Mouse (Mus musculus): Measurements from ENCODE around the gene Nbas. TPM values are rescaled to one million over a fixed set of nuclear protein-coding genes. Genes with fewer than 3 reads are reported as not detected.

Nbas gene
- polyA plus RNA-seq (2015; fragmentation: Nextera tagmentation; extraction: Ambion mirVana), result 16.9 and 17.2 TPM in 2 replicates

DNA sequence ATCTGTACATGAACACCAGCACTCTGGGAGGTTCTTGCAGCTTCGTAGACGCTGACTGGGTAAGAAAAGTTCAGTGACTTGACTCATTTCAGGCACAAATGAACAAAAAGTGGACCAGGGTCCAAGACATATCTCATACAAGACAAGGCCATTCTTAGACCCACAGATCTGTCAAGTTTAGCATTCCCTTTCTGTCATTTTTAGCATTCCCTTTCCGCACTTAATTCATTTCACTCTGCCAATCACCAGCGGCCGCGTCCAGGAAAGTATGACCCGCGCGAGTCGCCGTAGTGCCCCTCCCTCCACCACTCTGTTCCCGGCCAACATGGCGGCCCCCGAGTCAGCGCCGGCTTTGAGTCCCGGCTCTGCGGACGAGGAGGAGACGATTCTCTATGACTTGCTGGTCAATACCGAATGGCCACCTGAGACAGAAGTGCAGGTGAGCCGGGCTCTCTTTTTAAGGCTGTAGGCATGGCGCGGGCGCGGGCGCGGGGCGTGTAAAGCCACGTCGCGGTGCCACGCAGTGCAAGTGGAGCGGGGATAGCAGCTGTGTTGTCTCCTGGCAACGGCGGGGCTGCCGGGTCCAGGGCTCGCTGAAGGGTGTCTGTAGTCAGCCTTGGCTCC is at the start of gene Nbas:
TSS of gene Nbas (plus strand) at position 308 of the 624 bp plus-strand sequence.
- 3% methylated on average over 38 of the region's 38 CpGs for WGBS
- peak; percentile 90 for ATAC-seq
- no peaks in the 10 kb centered on the region for H3K36me3 ChIP-seq (ENCODE audit: control insufficient read depth, insufficient read depth, low read length)
- H3K4me1 ChIP-seq (ENCODE audit: control insufficient read depth, insufficient read depth, low read length), result peaks cover 3% of the 10 kb centered on the region; the same call in 1 of the 2 replicates
- peak within 1 kb of the TSS; percentile 81 for H3K9ac ChIP-seq (ENCODE audit: low read depth, low read length)
- H3K27me3 ChIP-seq (replicated peaks; ENCODE audit: control insufficient read depth, insufficient read depth, low read length), result no peaks in the 10 kb centered on the region
- peak within 1 kb of the TSS; percentile 55 for H3K4me2 ChIP-seq (ENCODE audit: low read depth, low read length)
- no peak within 1 kb of the TSS for H3K27ac ChIP-seq (ENCODE audit: low read length)
- peak within 1 kb of the TSS; percentile 85 for H3K4me3 ChIP-seq (ENCODE audit: low read length)
- H3K9me3 ChIP-seq (ENCODE audit: control insufficient read depth, low read length), result no peaks in the 10 kb centered on the region

DNA sequence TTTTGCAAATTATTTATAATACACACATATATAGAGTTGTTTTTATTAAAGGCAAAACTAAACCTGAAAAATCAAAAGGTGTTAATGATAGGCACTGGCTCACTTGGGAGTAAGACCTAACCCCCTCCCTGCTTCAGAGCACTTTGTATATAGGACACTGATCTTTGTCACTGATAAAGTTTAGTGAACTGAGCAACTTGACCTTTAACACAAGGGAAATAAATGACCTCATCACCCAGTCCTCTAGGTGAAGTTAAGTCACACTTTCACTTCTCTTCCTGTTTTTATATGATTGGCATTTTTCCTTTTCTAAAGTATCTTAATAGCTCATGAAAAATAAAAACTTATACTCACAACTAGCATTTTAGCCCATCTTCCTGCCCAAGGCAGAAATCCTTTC is 26.5 kb upstream of the Nbas start:
- H3K4me1 ChIP-seq (ENCODE audit: control insufficient read depth, insufficient read depth, low read length), result peaks cover 1% of the 10 kb centered on the region; the same call in 1 of the 2 replicates
- H3K27ac ChIP-seq (ENCODE audit: low read length), result no peak overlapping the region
- H3K27me3 ChIP-seq (replicated peaks; ENCODE audit: control insufficient read depth, insufficient read depth, low read length), result no peaks in the 10 kb centered on the region
- no peak overlapping the region for H3K4me2 ChIP-seq (ENCODE audit: low read depth, low read length)
- no peak overlapping the region for H3K4me3 ChIP-seq (ENCODE audit: low read length)
- H3K36me3 ChIP-seq (ENCODE audit: control insufficient read depth, insufficient read depth, low read length), result peaks cover 21% of the 10 kb centered on the region
- no peak overlapping the region for H3K9ac ChIP-seq (ENCODE audit: low read depth, low read length)
- no peak for ATAC-seq
- H3K9me3 ChIP-seq (ENCODE audit: control insufficient read depth, low read length), result no peaks in the 10 kb centered on the region

DNA sequence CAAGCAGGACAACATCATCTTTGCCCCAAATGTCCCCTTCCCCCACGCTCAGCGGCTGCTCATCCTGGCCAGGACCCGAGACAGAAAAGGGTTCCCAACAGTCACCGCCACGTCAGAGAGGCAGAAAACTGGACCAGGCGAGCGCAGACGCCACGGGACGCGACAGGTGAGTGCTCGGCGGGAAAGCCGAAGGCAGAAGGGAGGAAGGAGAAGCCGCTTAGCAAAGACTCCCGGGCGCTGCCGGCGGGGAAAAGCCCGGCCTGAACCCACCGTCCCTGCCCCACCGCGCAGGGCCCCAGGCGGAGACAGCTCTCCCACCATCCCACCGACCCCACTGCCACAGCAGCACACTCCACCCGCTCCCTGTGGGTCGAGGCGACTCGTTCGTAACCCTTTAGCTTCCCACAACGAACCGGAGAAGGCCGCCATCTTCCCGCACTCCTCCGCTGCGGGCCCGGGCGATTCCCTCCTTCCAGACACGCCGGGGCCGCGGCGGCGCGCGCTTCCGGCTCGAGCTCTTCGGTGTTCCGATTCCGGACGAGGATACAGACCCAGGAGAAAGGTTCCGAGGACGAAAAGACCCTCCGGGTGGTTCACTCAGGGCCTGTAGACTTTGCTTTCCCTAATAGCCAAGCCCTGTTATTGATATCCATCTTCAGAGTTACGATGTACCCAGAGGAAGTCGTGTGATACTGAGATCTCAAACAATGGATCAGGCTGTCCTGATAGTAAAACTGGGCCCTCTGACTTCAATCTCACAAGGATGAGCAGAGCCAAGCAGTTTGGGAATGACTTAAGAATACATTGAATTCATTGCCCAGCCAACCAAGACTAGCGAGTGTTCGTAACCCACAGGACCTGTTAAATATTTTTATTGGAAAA is 20.0 kb upstream of the Nbas start, which contains the start of gene Ddx1:
TSS of gene Ddx1 (minus strand) at position 523 of the 882 bp plus-strand sequence.
- WGBS, result 2% methylated on average over 59 of the region's 59 CpGs
- peak within 1 kb of the TSS; percentile 96 for H3K4me3 ChIP-seq (ENCODE audit: low read length)
- peaks cover 4% of the 10 kb centered on the region; the same call in 1 of the 2 replicates for H3K4me1 ChIP-seq (ENCODE audit: control insufficient read depth, insufficient read depth, low read length)
- H3K36me3 ChIP-seq (ENCODE audit: control insufficient read depth, insufficient read depth, low read length), result no peaks in the 10 kb centered on the region
- no peaks in the 10 kb centered on the region for H3K9me3 ChIP-seq (ENCODE audit: control insufficient read depth, low read length)
- H3K27me3 ChIP-seq (replicated peaks; ENCODE audit: control insufficient read depth, insufficient read depth, low read length), result no peaks in the 10 kb centered on the region
- H3K4me2 ChIP-seq (ENCODE audit: low read depth, low read length), result peak within 1 kb of the TSS; percentile 50
- ATAC-seq, result peak; percentile 93
- peak within 1 kb of the TSS; percentile 87 for H3K27ac ChIP-seq (ENCODE audit: low read length)
- H3K9ac ChIP-seq (ENCODE audit: low read depth, low read length), result peak within 1 kb of the TSS; percentile 97

DNA sequence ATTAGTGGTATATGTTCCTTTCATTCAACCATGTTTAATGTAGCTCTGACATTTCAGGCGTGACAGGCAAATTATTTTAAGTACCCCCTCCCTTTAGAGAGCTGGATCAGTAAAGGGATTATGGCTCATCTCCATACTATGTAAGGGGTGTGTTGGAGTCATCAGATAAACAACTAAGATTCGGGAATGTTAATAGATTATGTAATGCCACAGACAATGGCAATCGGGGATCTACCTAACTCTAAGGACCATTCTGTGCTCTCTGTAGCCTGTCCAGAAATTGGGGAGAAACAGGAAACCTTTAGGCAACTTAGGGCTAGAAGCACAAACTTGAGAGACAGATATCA is 19.4 kb upstream of the Nbas start:
- peak overlapping the region; percentile 50 for H3K4me2 ChIP-seq (ENCODE audit: low read depth, low read length)
- 74% methylated on average over 3 of the region's 3 CpGs for WGBS
- no peaks in the 10 kb centered on the region for H3K36me3 ChIP-seq (ENCODE audit: control insufficient read depth, insufficient read depth, low read length)
- no peak for ATAC-seq
- peak overlapping the region; percentile 97; the same call in 1 of the 2 replicates for H3K9ac ChIP-seq (ENCODE audit: low read depth, low read length)
- H3K9me3 ChIP-seq (ENCODE audit: control insufficient read depth, low read length), result no peaks in the 10 kb centered on the region
- no peak overlapping the region for H3K27ac ChIP-seq (ENCODE audit: low read length)
- peaks cover 4% of the 10 kb centered on the region; the same call in 1 of the 2 replicates for H3K4me1 ChIP-seq (ENCODE audit: control insufficient read depth, insufficient read depth, low read length)
- H3K27me3 ChIP-seq (replicated peaks; ENCODE audit: control insufficient read depth, insufficient read depth, low read length), result no peaks in the 10 kb centered on the region
- H3K4me3 ChIP-seq (ENCODE audit: low read length), result peak overlapping the region; percentile 96

DNA sequence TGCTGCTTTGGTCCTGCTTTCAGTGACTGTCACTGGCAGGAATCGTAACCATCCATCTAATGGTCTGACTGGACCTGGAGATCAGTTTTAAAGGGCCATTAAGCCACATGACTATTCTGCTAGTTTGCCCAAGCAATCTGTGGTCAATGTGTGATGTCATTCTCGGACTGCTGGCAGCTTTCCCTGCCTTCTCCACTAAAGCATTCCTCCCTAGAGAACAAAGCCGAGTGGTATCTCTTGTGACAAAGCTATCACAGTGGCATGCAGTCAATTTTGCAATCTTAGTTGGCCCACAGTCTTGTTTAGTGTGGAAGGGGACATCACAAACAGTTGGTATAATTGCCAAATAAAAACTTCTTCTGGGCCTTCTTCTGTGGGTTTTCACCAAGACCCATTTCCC is 13.9 kb upstream of the Nbas start:
- no peak overlapping the region for H3K27ac ChIP-seq (ENCODE audit: low read length)
- H3K9me3 ChIP-seq (ENCODE audit: control insufficient read depth, low read length), result no peaks in the 10 kb centered on the region
- no peak overlapping the region for H3K9ac ChIP-seq (ENCODE audit: low read depth, low read length)
- H3K4me1 ChIP-seq (ENCODE audit: control insufficient read depth, insufficient read depth, low read length), result no peaks in the 10 kb centered on the region
- no peaks in the 10 kb centered on the region for H3K36me3 ChIP-seq (ENCODE audit: control insufficient read depth, insufficient read depth, low read length)
- WGBS, result 30% methylated on average over 3 of the region's 3 CpGs
- no peak for ATAC-seq
- H3K4me3 ChIP-seq (ENCODE audit: low read length), result no peak overlapping the region
- H3K4me2 ChIP-seq (ENCODE audit: low read depth, low read length), result no peak overlapping the region
- no peaks in the 10 kb centered on the region for H3K27me3 ChIP-seq (replicated peaks; ENCODE audit: control insufficient read depth, insufficient read depth, low read length)

GRCm38 (mm10) chr12:13255701-13256100 is 13.2 kb upstream of the Nbas start:
- Histone ChIP-seq H3K4me1 (ENCODE audit: control insufficient read depth, insufficient read depth, low read length) (no peaks in the 10 kb centered on the region), H3K27me3 (replicated peaks; ENCODE audit: control insufficient read depth, insufficient read depth, low read length) (no peaks in the 10 kb centered on the region), H3K36me3 (ENCODE audit: control insufficient read depth, insufficient read depth, low read length) (no peaks in the 10 kb centered on the region), H3K4me3 (ENCODE audit: low read length) (no peak overlapping the region), H3K9me3 (ENCODE audit: control insufficient read depth, low read length) (no peaks in the 10 kb centered on the region), H3K4me2 (ENCODE audit: low read depth, low read length) (no peak overlapping the region), H3K9ac (ENCODE audit: low read depth, low read length) (no peak overlapping the region), H3K27ac (ENCODE audit: low read length) (no peak overlapping the region)
- WGBS, result 72% methylated on average over 2 of the region's 2 CpGs
- no peak for ATAC-seq

DNA sequence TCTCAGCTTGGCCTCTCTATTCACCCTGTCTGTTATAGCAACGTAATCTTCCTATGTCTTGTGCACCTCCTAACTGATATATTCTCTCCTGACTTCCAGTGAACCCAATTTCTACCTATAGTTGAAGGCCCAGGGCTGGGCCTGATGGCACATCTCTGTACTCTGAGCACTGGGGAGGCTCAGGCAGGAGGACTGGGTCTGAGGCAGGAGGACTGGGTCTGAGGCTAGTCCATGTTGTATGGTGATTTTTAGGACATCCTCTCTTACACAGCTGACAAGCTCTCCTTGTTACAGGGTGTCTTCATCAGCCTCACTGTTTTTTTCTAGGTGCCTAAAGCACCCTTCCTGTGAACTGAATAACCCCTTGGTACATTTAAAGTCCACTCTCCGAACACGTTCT is 521 bp upstream of the Nbas start:
- Histone ChIP-seq H3K27me3 (replicated peaks; ENCODE audit: control insufficient read depth, insufficient read depth, low read length) (no peaks in the 10 kb centered on the region), H3K9me3 (ENCODE audit: control insufficient read depth, low read length) (no peaks in the 10 kb centered on the region), H3K9ac (ENCODE audit: low read depth, low read length) (peak overlapping the region; percentile 81; the same call in 1 of the 2 replicates), H3K36me3 (ENCODE audit: control insufficient read depth, insufficient read depth, low read length) (no peaks in the 10 kb centered on the region), H3K4me1 (ENCODE audit: control insufficient read depth, insufficient read depth, low read length) (peaks cover 3% of the 10 kb centered on the region; the same call in 1 of the 2 replicates), H3K4me2 (ENCODE audit: low read depth, low read length) (peak overlapping the region; percentile 41), H3K27ac (ENCODE audit: low read length) (no peak overlapping the region), H3K4me3 (ENCODE audit: low read length) (peak overlapping the region; percentile 85)
- ATAC-seq, result peak; percentile 29; the same call in 1 of the 2 replicates
- 39% methylated on average over 3 of the region's 3 CpGs for WGBS

- Histone ChIP-seq H3K4me3 (ENCODE audit: low read length) (peak overlapping the region; percentile 85), H3K27me3 (replicated peaks; ENCODE audit: control insufficient read depth, insufficient read depth, low read length) (no peaks in the 10 kb centered on the region), H3K9me3 (ENCODE audit: control insufficient read depth, low read length) (no peaks in the 10 kb centered on the region), H3K4me1 (ENCODE audit: control insufficient read depth, insufficient read depth, low read length) (peaks cover 8% of the 10 kb centered on the region; the same call in 1 of the 2 replicates), H3K36me3 (ENCODE audit: control insufficient read depth, insufficient read depth, low read length) (no peaks in the 10 kb centered on the region), H3K4me2 (ENCODE audit: low read depth, low read length) (peak overlapping the region; percentile 55), H3K27ac (ENCODE audit: low read length) (no peak overlapping the region), H3K9ac (ENCODE audit: low read depth, low read length) (peak overlapping the region; percentile 81)
- ATAC-seq, result 0 out of 2 replicates have a peak, but pooled peaks have one; percentile 3
- WGBS, result 40% methylated on average over 16 of the region's 16 CpGs
Measured at GRCm38 (mm10) chr12:13269570-13270390, 847 bp downstream of the Nbas start.

DNA sequence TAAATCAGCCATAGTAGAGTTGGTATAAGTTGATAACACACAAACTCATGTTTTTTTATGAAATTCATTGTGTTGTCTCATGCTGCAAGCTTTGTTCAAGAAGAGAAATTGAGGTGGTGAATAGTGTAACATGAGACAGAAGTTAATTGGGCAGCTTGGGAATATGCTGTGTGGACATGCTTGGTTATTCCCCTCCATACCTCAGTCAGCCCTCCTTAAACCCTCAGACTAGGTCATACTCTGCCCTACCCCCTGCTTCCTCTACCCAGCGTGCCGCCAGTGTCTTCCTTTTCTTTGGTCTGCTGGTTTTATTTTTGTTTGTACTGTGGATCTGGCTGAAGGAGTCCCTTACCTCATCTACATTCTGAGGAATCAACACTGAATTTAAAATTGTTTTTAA is 22.5 kb downstream of the Nbas start:
- 84% methylated on average over 2 of the region's 2 CpGs for WGBS
- no peak for ATAC-seq
- H3K4me2 ChIP-seq (ENCODE audit: low read depth, low read length), result no peak overlapping the region
- no peak overlapping the region for H3K4me3 ChIP-seq (ENCODE audit: low read length)
- no peak overlapping the region for H3K9ac ChIP-seq (ENCODE audit: low read depth, low read length)
- no peaks in the 10 kb centered on the region for H3K27me3 ChIP-seq (replicated peaks; ENCODE audit: control insufficient read depth, insufficient read depth, low read length)
- H3K36me3 ChIP-seq (ENCODE audit: control insufficient read depth, insufficient read depth, low read length), result no peaks in the 10 kb centered on the region
- no peak overlapping the region for H3K27ac ChIP-seq (ENCODE audit: low read length)
- H3K9me3 ChIP-seq (ENCODE audit: control insufficient read depth, low read length), result no peaks in the 10 kb centered on the region
- H3K4me1 ChIP-seq (ENCODE audit: control insufficient read depth, insufficient read depth, low read length), result no peaks in the 10 kb centered on the region

Measured in intestine, embryonic 16.5 days (tissue).